Mouse (Mus musculus) T-cell, adult 2 months (primary cell): ENCODE data around the gene Bmpr1a.

Source experiments
- DNase-seq: peaks from one replicate; pipeline ENCODE4 v3.0.0; 2022; ENCODE audit warnings: low spot score

The Bmpr1a gene

DNA sequence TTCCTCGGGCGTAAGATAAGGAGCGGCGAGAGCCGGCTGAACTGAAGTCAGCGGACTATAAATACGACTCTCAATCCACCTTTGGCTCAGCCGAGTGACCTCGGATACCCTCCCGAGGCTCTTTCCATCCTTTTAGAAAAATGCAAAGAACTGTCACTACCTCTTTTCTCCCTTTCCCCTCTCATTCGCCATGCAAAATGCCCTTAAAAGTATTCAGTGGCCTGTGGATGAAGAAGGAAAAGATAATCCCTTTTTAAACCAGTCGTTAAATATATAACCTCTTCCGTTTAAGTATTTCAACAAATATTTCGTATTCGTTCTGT is at the start of gene Bmpr1a:
Gene Bmpr1a (minus strand): TSS at position 17 of the 323 bp plus-strand sequence.
- no peak for DNase-seq

DNA sequence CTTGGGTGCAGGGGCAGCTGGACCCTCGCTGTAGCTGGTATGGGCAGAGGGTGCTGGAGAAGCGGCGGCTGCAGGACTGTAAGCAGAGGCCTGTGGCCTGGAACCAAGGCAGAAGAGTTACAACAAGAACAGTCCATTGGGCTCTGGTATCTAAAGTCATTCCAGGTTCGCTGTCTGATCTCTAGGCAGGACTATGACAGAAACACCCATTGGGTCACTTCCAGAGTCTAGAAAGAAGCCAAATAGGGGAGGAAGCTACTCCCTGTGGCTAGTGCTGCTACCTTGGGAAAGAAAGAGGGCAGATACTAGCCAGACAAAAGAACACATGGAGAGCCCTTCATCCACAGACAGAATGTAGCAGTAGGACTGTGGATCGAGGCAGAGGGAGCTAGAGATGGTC is 49.1 kb upstream of the Bmpr1a start:
- no peak for DNase-seq

DNA sequence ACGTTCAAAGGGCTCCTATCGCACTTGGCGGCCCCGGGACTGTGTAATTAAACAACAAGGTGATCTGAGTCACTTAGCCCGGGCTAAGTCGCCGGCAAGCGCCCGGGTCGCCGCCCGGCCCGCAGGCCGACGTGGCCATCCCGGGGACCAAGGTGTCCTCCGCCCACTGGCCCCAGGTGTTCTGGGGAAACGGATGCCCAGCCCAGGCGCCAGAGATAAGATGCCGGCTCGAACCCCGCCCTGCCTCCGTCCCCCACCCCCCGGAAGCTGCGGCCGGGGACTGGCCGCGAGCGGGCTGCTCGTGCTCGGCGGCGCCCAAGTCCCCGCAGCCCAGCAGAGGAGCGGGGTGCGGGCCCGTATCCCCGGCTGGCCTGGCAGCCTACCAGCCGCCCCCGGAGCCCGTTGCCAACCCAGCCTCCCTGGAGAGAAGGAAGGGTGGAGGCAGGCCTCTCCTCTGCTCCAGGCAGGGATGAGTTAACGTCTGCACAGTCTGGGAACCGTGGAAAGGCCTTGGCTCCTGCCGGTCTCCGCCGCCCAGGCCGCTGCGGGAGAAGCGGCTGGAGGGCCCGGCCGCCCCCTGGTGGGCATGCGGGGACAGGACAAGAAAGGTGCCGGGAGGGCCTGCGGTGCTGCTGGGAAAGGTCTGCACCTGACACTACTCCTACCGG is 46.0 kb upstream of the Bmpr1a start:
- peak; percentile 55 for DNase-seq

DNA sequence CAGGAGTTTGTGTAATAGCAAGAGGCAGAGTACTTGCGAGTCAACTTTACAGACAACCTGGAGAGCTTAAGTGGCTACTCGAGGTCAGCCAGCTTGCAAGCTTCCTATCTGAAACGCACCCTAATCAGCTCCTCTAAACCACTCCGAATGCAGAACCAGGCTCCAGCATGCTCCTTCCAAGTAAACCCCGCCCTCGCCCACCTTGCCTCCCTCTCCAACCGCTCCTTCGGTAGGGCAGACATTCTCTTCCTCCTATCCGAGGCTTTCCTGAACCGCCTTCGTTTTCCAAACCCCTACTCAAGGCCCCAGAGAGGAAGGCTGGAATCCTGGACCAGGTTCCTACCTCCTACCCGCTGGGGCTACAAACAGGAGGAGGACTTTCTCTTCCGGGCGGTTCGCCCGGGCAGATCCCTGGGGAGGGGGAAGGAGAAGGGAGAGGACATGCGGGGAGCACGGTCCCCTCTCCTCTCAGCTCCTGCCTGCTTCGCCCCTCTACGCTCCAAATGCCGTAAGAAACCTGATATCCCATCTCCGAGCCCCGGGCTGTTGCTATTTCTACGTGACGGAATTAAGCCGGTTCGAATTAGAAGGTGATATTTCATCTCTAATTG is 45.4 kb upstream of the Bmpr1a start:
- DNase-seq: peak; percentile 2

DNA sequence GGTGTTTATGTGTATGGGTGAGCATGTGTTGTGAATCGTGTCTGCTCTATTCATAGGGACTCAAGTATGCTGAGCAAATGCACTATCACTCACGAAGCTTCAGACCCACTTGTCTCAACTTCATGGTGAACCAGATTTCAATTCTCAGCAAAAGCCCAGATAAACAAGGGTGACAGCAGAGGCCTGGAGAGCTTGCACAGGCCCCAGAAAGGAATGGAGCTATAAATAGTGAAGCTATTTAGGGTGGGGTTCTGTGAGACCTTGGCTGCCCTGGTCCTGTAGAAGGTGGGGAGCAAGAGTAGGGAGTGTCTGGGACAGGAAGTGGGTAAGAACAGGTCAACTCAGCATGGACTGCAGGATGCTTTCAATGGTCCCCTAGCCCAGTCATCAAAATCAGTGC is 41.4 kb upstream of the Bmpr1a start:
- DNase-seq: no peak

DNA sequence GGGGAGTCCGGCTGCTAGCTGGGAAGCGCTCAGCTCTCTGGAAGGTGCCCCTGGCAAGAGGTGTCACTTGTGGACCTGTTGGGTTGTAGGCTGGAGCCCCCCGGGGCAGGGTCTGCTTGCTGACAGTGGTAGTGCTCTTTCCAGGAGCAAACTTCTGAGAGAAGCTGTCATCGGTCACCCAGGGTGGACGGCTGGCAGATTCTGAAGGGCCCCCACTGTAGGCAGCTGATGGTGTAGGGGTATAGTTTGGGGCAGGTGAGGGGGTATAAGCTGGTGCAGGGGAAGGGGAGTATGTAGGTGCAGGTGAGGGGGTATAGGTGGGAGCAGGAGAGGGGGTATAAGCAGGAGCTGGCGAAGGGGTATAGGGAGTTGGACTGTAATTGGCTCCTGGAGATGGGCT is 40.9 kb upstream of the Bmpr1a start:
- no peak for DNase-seq

DNA sequence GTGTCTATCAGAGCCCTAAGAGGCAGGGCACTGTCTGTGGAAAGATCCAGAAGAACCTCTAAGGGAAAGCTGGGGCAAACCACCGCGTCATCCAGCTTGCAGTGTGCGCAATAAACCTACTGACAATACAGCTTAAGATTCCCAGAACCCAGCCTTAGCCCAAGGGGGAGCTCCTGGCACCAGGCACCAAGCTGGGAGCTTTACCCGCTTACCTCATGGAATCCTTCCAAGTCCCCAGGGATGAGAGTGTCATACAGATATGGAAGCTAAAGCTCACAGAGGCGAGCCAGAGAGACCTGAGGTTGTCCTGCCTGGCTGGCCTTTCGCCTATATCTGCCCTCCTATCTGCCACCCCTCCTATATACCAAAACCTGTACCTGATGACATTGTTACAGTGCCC is 40.5 kb upstream of the Bmpr1a start:
- DNase-seq: no peak

DNA sequence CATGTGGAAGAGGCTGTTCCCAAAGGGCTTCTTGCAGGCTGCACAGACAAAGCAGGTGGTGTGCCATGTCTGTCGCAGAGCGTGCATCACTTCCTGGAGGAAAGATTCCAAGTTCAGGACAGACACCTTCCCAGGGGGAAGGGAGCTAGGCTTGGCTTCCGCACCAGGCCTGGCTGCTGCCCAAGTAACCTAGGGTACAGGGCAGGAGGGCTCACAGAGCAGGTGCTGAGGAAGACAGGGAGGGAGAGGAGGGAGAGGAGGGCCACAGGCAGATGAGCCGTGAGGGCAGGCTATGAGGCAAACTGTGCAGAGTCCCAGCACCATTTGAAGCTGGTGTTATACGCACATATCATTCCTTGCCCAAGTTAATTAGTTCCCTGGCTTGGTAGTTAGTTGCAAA is 38.8 kb upstream of the Bmpr1a start:
- DNase-seq: no peak

DNA sequence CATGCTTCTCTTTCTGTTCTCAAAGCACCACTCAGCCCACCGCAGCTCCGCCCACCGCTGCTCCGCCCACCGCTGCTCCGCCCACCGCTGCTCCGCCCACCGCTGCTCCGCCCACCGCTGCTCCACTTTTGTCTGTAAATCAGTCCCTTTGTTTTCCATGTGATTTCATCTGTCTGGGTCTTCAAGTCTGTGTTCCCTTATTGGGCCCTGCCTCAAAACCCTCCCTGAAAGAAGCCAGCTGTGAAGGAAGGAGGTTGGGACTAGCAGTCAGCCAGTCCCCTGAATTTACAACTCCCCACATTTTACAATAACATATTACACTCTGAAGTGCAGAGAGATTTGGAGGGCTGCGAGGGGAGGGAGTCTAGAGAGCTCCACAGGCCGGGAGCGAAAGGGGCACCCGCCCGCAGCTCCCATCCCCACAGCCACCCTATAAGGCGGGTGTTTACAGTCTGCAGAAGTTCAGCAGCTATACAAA is 37.6 kb upstream of the Bmpr1a start:
- no peak for DNase-seq

DNA sequence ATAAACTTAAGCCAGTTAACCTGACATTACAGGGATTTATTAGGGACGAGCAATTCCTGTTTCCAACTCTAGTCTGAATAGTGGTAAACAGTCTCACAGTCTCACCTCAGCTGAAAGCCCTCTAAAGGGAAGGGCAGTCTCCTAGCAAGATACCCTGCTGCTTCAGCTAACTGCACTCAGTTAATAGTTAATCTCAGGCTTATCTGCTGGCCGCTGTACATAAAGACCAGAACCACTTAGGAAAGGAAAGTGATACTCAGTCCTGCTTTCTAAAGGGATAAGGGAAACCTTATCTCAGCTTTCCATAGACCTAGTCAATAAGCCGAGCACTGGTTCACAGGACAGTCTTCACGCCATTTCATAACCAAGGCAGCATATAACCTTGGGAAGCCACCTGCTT is 32.7 kb upstream of the Bmpr1a start:
- DNase-seq: no peak

DNA sequence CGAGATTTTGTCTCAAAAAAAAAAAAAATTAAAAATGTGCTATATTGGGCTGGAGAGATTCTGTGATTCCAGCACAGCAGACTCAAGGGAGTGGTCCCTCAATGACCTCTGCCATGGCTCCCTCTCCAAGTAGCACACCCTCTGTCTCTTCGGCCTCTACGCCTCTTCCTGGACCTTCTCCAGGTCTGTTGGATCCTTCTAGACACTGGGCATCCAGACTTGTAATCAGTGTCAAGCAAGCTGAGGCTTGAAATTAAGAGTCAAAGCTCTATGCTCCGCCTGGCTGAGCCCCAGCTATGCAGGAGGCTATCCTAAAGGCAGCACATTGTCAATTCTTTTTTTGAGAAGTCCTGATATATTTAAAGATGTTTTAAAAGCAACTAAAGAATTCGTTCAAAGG is 30.4 kb upstream of the Bmpr1a start:
- DNase-seq: no peak

DNA sequence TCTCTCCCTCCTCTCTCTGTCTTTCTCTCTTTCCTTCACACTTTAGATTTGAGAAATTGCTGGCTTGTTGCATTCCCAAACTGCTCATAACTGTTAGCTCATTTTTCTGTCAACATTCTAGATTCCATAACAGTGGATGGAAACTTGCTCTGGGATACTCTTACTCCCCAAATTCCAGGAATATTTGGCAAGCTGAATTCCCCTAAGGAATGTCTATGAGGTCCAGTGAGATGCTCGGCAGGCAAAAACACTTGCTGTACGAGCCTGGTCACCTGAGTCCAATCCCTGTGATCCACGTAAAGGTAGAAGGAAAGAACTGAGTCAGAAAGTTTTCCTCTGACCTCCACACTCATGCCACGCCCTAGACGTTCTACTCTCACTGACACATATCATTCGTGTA is 29.4 kb upstream of the Bmpr1a start:
- no peak for DNase-seq

DNA sequence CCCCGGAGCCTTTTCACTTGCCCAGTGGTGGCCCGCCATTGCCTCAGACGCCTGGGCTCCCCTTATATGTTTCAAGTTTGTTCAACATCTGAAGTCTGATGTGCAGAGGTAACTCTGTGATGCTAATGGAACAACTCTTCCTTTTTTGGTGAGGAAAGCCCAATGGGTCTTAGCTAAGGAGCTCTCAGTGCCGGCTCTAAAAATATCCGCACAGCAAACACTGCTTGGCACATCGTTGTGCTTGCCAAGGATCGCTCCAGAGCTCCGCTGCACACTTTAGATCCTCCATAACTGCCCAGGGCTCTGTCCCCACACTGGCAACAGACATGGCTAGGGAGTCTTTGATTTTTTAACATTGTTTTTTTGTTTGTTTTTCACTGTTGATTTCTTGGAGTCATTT is 25.7 kb upstream of the Bmpr1a start:
- DNase-seq: no peak

DNA sequence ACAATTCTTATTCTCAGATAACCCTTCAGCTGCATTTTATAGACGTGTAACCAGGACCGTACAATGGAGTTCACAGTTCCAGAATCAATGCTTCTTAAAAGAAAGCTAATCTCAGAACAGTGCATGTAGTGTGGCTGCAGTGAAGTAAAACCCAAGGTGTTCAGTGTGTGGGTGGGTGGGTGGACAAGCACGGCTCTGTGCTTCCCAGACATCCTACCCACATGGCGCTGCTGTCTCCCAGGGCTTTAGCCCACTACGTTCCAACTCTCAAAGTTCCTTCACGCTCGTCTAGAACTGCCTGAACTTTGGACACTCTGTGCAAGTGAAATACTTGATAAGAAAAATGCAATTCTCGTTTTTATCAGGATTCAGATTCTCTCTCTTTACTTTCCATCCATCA is 19.6 kb upstream of the Bmpr1a start, which contains the start of gene 9230112D13Rik:
Gene 9230112D13Rik (minus strand): TSS at position 101 of the 400 bp plus-strand sequence.
- no peak for DNase-seq

DNA sequence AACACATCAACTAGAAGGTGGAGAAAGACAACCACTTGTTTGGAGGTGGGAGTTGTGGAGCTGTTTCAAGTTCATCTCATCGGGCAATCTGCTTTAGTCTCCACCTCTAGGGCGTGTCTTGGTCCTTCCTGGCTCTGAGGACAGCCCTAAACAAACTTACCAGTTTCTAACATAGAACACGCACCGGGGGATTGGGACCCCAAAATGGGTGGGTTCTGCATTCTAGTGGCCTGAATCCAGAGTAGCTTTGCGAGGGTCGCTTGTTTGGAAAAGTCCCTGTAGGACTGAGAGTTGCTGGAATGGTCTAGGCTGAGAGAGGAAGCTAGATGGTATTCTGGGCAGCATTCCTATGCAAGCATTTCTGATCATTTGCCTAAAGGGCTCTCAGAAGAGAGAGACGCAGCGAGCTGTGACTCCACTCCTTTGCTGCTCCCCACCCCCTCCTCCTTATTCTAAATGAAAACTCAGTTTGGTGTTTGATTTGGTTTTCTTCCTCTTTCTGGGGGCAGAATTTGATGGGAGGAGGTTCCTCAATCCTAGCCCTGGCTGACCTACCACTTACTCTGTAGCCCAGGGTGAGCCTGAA is 14.9 kb upstream of the Bmpr1a start:
- DNase-seq: no peak

DNA sequence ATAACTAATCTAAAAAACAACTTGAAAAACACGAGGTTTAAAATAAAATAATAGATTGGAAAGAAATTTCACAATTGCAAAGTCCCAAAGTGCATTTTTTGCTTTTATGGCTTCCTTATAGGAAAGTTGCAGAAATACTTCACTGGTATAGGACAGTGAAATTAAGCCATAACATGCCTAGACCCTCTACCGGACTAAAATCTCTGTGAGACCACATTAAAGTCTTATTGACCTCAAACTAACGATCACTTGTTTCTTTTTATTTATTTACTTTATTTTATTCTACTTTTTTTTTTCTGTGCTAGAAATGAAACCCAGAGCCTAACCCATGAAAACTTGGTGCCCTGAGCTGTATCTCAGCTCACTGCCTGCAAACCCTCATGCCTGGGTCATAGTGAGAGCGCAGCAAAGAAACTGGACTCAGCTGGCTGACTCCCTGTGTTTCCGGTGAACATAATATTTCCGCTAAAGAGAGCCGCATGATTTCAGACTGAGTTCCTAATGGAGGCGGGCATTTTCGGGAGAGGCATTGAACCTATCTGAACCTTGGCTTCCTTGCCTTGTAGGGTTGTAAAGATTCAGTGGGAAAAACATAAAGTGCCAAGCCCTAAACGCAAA is 13.9 kb upstream of the Bmpr1a start:
- DNase-seq: no peak

DNA sequence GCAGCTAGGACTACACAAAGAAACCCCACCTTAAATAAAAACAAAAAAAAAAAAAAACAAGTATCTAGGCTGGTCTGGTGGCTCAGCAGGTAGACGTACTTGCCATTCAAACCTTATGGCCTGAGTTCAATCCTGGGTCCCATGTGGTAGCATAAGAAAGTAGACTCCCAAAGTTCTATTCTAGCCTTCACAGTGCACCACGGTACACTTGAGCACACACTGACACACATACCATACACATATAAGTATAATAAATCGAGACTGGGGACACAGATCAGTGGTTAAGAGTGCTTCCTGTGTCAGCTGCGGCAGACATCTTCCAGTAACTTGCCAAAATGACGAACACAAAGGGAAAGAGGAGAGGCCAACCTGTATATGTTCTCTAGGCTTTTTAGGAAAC is 12.7 kb upstream of the Bmpr1a start:
- DNase-seq: no peak

DNA sequence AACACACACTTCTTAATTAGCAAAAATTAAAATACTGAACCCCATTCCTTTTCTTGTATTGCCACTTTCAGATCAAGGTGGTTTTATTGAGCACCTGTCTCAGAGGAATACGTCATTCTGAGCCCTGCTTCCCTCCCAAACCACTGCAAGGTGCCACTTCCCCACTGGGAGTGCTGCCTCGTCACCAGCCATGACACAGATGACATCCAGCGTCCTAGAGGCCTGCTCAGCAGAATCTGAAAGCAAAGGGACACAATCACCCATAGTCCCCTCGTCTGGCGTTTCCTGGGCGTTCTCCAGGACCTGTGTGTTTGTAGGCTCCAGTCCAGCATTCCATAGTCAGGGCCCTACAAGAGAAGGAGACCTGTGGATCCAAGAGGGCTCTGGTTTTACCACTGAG is 11.0 kb upstream of the Bmpr1a start:
- no peak for DNase-seq

DNA sequence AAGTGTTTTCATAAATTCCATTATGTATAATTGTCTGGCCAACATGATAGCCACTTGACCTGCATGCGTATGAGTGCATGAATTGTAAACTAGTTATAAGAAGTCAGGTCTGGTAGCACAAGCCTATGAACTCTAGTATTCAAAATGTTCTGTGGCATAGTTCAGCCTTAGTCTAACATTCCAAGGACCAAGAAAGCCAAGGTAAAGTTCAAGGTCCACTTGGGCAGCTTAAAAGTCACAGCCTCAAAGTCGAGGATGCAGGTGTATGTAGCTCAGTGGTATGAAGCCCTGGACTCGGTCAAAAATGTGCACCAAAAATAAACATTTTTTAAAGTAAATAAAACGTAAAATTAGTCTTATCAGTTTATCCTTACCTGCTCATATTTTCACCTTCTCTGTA is 9.5 kb upstream of the Bmpr1a start:
- DNase-seq: no peak

DNA sequence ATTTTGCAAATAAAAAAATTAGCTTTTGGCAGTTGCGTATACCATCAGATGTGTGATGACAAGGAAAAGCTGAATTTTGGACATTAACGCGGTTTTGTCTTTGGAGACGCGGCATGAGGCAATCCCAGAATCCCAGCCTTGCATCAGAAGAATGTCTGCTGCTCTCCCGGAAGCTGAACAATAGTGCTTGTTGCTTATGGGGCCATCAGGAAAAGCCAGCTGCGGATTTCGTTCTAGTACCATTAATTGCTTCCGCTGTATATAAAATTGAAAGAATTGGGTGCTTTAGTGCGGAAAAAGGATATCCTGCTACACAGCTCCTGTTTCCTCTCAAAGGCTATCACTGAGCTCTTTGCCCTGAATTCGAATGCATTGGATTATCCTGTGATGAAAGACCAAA is 8.8 kb upstream of the Bmpr1a start:
- no peak for DNase-seq

DNA sequence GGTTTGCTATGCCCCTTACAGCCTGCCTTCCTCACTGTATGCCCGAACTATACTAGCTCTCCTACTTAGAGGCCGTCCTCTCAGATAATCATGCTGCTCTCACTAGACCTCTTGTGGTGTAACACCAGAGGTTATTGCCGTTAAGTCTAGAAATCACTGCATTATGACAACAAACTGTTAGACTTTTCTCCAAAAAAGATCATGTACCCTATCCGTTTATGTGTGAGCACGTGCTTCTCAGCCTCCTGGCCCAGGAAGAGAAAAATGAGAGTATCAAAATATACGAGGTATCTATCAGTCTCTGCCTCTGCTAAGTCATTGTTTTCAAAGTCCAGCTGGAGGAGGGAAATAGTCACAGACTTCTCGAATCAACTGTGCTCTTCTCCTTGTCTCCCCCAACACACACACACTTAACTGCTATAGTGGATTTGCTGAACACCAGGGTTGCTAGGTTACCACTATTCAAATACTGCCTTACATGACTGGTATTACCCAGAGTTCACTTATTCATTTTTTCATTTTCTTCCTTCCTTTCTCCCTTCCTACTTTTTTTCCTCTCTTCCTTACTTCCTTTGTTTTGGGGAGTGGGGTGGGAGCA is 5.8 kb upstream of the Bmpr1a start:
- no peak for DNase-seq

DNA sequence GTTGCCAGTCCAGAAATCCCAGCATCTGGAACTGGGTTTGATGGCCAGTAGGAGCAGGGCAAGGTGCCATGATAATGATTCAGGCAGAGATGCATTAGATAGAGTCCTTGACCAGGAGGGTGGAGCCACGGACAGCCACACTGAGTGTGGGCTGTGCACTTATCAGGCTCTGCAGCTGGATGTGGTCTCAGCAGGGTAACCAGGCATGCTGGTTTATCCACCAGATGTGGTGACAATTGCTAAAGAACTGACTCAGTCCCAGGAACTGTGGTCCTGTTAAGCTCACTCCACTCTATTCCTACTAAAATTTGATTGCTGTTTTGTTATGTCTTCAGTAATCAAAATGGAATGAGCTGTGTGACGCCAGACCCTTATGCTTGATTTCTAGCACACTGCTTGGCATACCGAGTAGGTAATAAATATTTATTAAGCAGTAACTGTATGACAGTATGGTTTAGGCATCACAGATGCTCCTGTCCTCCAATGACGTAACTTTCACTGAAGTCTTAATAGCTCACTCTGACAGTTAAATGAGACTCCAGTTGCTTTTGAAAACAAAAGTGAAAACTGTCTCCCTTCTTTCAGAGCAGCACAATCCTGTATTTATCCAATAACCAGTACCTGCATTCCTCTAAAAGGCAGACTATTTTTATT is 5.2 kb upstream of the Bmpr1a start:
- no peak for DNase-seq
